Mouse (Mus musculus) hindbrain, postnatal 0 days (tissue): ENCODE results near the gene Parp3. TPM values are rescaled to one million over a fixed set of nuclear protein-coding genes. Genes with fewer than 3 reads are reported as not detected.

ENCODE experiments used
- ATAC-seq: fragments of 200-750 bp; cut with Nextera tagmentation; 2 replicates; pipeline ENCODE4 v1.8.0; 2017; ENCODE audit warnings: mild to moderate bottlenecking, moderate TSS enrichment, moderate library complexity
- DNase-seq: peaks from one replicate; pipeline ENCODE4 v3.0.0-alpha.2; 2015; ENCODE audit warnings: low spot score
- H3K27ac ChIP-seq: fragments of 300-500 bp; sonication (generic); 2 replicates; pipeline ENCODE4 v1.5.1; 2014; ENCODE audit warnings: mild to moderate bottlenecking
- H3K27me3 ChIP-seq: fragments of 300-500 bp; sonication (generic); 2 replicates; pipeline ENCODE4 v1.6.1; 2014; ENCODE audit warnings: low read length, mixed read lengths; ENCODE audit not compliant: insufficient read depth
- H3K36me3 ChIP-seq: fragments of 300-500 bp; sonication (generic); 2 replicates; pipeline ENCODE4 v1.6.1; 2014; ENCODE audit warnings: low read length, mixed read lengths; ENCODE audit not compliant: insufficient read depth
- H3K4me1 ChIP-seq: fragments of 300-500 bp; sonication (generic); 2 replicates; pipeline ENCODE4 v1.6.1; 2014; ENCODE audit warnings: antibody characterized with exemption, low read length, mixed read lengths; ENCODE audit not compliant: insufficient read depth
- H3K4me2 ChIP-seq: fragments of 300-500 bp; sonication (generic); 2 replicates; pipeline ENCODE4 v1.6.1; 2014; ENCODE audit warnings: low read depth, mild to moderate bottlenecking, low read length, moderate library complexity, mixed read lengths
- H3K4me3 ChIP-seq: fragments of 300-500 bp; sonication (generic); 2 replicates; pipeline ENCODE4 v1.5.1; 2014; ENCODE audit warnings: low read length
- H3K9ac ChIP-seq: fragments of 300-500 bp; sonication (generic); replicated peaks from 2 replicates; pipeline ENCODE4 v1.6.1; 2014; ENCODE audit warnings: mild to moderate bottlenecking, low read length, moderate library complexity, mixed read lengths
- H3K9me3 ChIP-seq: fragments of 300-500 bp; sonication (generic); 2 replicates; pipeline ENCODE4 v1.6.1; 2016; ENCODE audit warnings: low read length, mixed read lengths
- CTCF ChIP-seq: IDR thresholded peaks from 2 replicates; pipeline ENCODE4 v1.5.1; 2016; ENCODE audit warnings: antibody characterized with exemption, control low read depth, low read depth
- WGBS: fragments of 180-500 bp; shearing (Covaris S2); extraction: QIAGEN DNeasy Blood & Tissue Kit; methylation state at CpG from one replicate; pipeline ENCODE4 v1.1.7; 2014; 5-methylcytosine and 5-hydroxymethylcytosine counted together
- polyA plus RNA-seq: library from polyadenylated mRNA; unstranded; fragments of >200 nt; fragmentation: Nextera tagmentation; extraction: Ambion mirVana; gene quantifications from 2 replicates; pipeline ENCODE4 v1.2.1, GENCODE M21; 2015
- total RNA-seq: library from RNA; depleted of rRNA; stranded (reverse); fragments of >200 nt; gene quantifications from 2 replicates; pipeline ENCODE4 v1.2.3, GENCODE M21; 2014

Gene Parp3
- total and polyA plus RNA-seq, 2 experiments from 2014 or later, result 1.5 to 2.9 TPM

- 82% methylated on average over 9 of the region's 9 CpGs for WGBS
Observed at GRCm38 (mm10) chr9:106436566-106436965, 40.2 kb downstream of the Parp3 start.

GRCm38 (mm10) chr9:106433389-106433788 lies 43.4 kb downstream of the Parp3 start:
- Histone ChIP-seq H3K36me3 (peaks cover 13% of the 10 kb centered on the region), H3K27me3 (no peaks in the 10 kb centered on the region), H3K4me3 (no peak overlapping the region), H3K4me2 (no peak overlapping the region), H3K4me1 (peaks cover 11% of the 10 kb centered on the region), H3K27ac (no peak overlapping the region), H3K9ac (no peak overlapping the region), H3K9me3 (no peaks in the 10 kb centered on the region)
- no peak for ATAC-seq
- WGBS, result 72% methylated on average over 7 of the region's 7 CpGs
- no peak for TF ChIP-seq CTCF
- no peak for DNase-seq

More at GRCm38 (mm10) chr9:106436566-106436965, 40.2 kb downstream of the Parp3 start:
- no peak for TF ChIP-seq CTCF
- Histone ChIP-seq H3K4me2 (no peak overlapping the region), H3K27ac (no peak overlapping the region), H3K4me3 (no peak overlapping the region), H3K9me3 (no peaks in the 10 kb centered on the region), H3K4me1 (peaks cover 9% of the 10 kb centered on the region), H3K9ac (no peak overlapping the region), H3K36me3 (peaks cover 10% of the 10 kb centered on the region), H3K27me3 (no peaks in the 10 kb centered on the region)
- ATAC-seq, result no peak
- DNase-seq, result no peak

- peak overlapping the region; percentile 87 for H3K9ac ChIP-seq
- H3K4me2 ChIP-seq, result peak overlapping the region; percentile 92
- H3K36me3 ChIP-seq, result peaks cover 13% of the 10 kb centered on the region
- no peak for ATAC-seq
- no peaks in the 10 kb centered on the region for H3K27me3 ChIP-seq
- DNase-seq, result no peak
- no peak for TF ChIP-seq CTCF
- peak overlapping the region; percentile 78 for H3K4me3 ChIP-seq
- no peaks in the 10 kb centered on the region for H3K9me3 ChIP-seq
- H3K27ac ChIP-seq, result peak overlapping the region; percentile 96
- 2% methylated on average over 4 of the region's 4 CpGs for WGBS
- peaks cover 7% of the 10 kb centered on the region; the same call in 1 of the 2 replicates for H3K4me1 ChIP-seq
Observed at GRCm38 (mm10) chr9:106430015-106430264, 46.8 kb downstream of the Parp3 start.

GRCm38 (mm10) chr9:106429221-106430014 lies 47.3 kb downstream of the Parp3 start, which contains the start of gene Rpl29:
TSS of gene Rpl29 (plus strand) at chr9:106429454.
- ATAC-seq, result peak; percentile 92
- no peaks in the 10 kb centered on the region for H3K9me3 ChIP-seq
- H3K27me3 ChIP-seq, result no peaks in the 10 kb centered on the region
- WGBS, result 1% methylated on average over 55 of the region's 55 CpGs
- H3K27ac ChIP-seq, result peak within 1 kb of the TSS; percentile 96
- peak; percentile 97 for DNase-seq
- H3K36me3 ChIP-seq, result peaks cover 13% of the 10 kb centered on the region
- no peak for TF ChIP-seq CTCF
- H3K4me3 ChIP-seq, result peak within 1 kb of the TSS; percentile 78
- H3K4me1 ChIP-seq, result peaks cover 7% of the 10 kb centered on the region; the same call in 1 of the 2 replicates
- peak within 1 kb of the TSS; percentile 87 for H3K9ac ChIP-seq
- H3K4me2 ChIP-seq, result peak within 1 kb of the TSS; percentile 92

- DNase-seq (peak; percentile 39), ATAC-seq (peak; percentile 69)
- Histone ChIP-seq H3K27ac (peak overlapping the region; percentile 96), H3K36me3 (peaks cover 13% of the 10 kb centered on the region), H3K9me3 (no peaks in the 10 kb centered on the region), H3K4me2 (peak overlapping the region; percentile 64), H3K9ac (peak overlapping the region; percentile 87), H3K4me1 (peaks cover 7% of the 10 kb centered on the region; the same call in 1 of the 2 replicates), H3K27me3 (no peaks in the 10 kb centered on the region), H3K4me3 (peak overlapping the region; percentile 78)
- TF ChIP-seq CTCF, result peak; percentile 29; the same call in 1 of the 2 replicates
- WGBS, result 7% methylated on average over 11 of the region's 11 CpGs
Observed at GRCm38 (mm10) chr9:106428719-106429220, 48.0 kb downstream of the Parp3 start.

- Histone ChIP-seq H3K4me2 (peak overlapping the region; percentile 44), H3K27ac (0 out of 2 replicates have a peak overlapping the region, but pooled peaks have one; percentile 6), H3K4me3 (peak overlapping the region; percentile 1; the same call in 1 of the 2 replicates), H3K36me3 (no peaks in the 10 kb centered on the region), H3K27me3 (no peaks in the 10 kb centered on the region), H3K9ac (no peak overlapping the region), H3K4me1 (peaks cover 17% of the 10 kb centered on the region), H3K9me3 (no peaks in the 10 kb centered on the region)
- peak; percentile 98 for TF ChIP-seq CTCF
- peak; percentile 96 for DNase-seq
- WGBS, result 0% methylated on average over 3 of the region's 3 CpGs
- peak; percentile 74 for ATAC-seq
Observed at GRCm38 (mm10) chr9:106421865-106422160, 54.9 kb downstream of the Parp3 start.
